ENCODE assay signal across 9 mouse cellular contexts in the genomic region with DNA sequence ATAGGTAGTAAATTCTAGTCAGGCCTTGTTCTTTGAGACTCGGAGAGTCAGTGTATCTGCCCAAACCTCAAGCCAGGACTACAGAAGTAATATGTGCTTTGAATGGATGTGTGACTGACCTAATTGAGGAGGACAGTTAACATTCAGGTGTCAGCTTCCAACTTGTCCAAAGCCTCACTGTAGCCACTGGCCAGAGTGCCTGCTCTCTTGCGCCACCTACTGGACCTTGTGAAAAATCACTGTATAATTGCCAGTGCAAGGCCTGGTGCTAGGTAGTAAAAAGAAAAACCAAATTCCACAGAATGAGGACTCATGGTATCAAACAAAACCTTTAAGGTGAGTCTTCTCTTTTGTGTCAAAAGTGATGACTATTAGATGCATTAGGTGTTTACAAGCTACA.
DNase-seq lines count a peak whose midpoint lies in the region; ATAC-seq and TF ChIP-seq lines count a peak whose summit lies in the region.
"Had no signal": no experiment of that assay in that cellular context is flagged by ENCODE, and none has a peak within 500 bp of the region (broad histone marks: within the 10 kb centered on the region; RNA-seq: fewer than 3 reads in every experiment).

No protein-coding gene starts in this region.

- H3K27ac ChIP-seq in bone marrow macrophage, adult 2 months (ENCODE audit: insufficient read depth, low read depth, low read length), result no peak overlapping the region
- H3K27ac ChIP-seq: macrophage had no signal

- TF ChIP-seq POLR2A in bone marrow macrophage, adult 2 months (IDR thresholded peaks at IDR 0.05; ENCODE audit: borderline replicate concordance, low read depth, low read length), result no peak

- no peaks in the 10 kb centered on the region for H3K4me1 ChIP-seq in bone marrow macrophage, adult 2 months (ENCODE audit: control insufficient read depth, insufficient read depth, low read length)

- ATAC-seq in frontal cortex, adult (ENCODE audit: low TSS enrichment), result peak; percentile 81
- ATAC-seq in erythroblast, adult 5-6 weeks (replicated peaks; ENCODE audit: low FRiP score, poor library complexity, severe bottlenecking), result peak; percentile 82

- peak; percentile 94 for TF ChIP-seq CTCF in bone marrow macrophage, adult 2 months (IDR thresholded peaks at IDR 0.05; ENCODE audit: low read depth, low read length)

- no peak for DNase-seq in frontal cortex, postnatal 14 days (ENCODE audit: low spot score in 2 of 2)
- DNase-seq in heart, postnatal 4 days, result peak; percentile 66
- peak; percentile 5 to 28 for DNase-seq in layer of hippocampus, adult 8-10 months (ENCODE audit: low spot score in 2 of 2)
- peak; percentile 55 for DNase-seq in lung, postnatal 36 days
- peak; percentile 12 for DNase-seq in spleen, adult 12 weeks (ENCODE audit: low spot score)

- no peak overlapping the region for H3K4me3 ChIP-seq in bone marrow macrophage, adult 2 months (ENCODE audit: insufficient read depth, low read length)

Comparison
In these comparisons a context has a peak if more than half of its experiments do, and no peak if none do; other contexts are left out.
1. DNase-seq: peak in heart, postnatal 4 days (single experiment), layer of hippocampus, adult 8-10 months (2 of 2), lung, postnatal 36 days (single experiment) and spleen, adult 12 weeks (single experiment); none in frontal cortex, postnatal 14 days (0 of 2).